Mouse (Mus musculus) liver, embryonic 13.5 days (tissue): ENCODE data around the gene Dlgap3. TPM values are rescaled to one million over a fixed set of nuclear protein-coding genes. Genes with fewer than 3 reads are reported as not detected.

Experiments
- ATAC-seq: fragments of 200-750 bp; cut with Nextera tagmentation; 2 replicates; pipeline ENCODE4 v1.8.0; 2017; ENCODE audit warnings: low read depth, mild to moderate bottlenecking, moderate number of reproducible peaks, moderate library complexity
- DNase-seq: peaks from one replicate; pipeline ENCODE4 v3.0.0; 2022
- H3K27ac ChIP-seq: fragments of 300-500 bp; sonication (generic); 2 replicates; pipeline ENCODE4 v1.5.1; 2015; ENCODE audit warnings: moderate library complexity, mild to moderate bottlenecking, inconsistent platforms
- H3K27me3 ChIP-seq: fragments of 300-500 bp; sonication (generic); 2 replicates; pipeline ENCODE4 v1.6.1; 2015; ENCODE audit warnings: mild to moderate bottlenecking, inconsistent platforms
- H3K36me3 ChIP-seq: fragments of 300-500 bp; sonication (generic); 2 replicates; pipeline ENCODE4 v1.6.1; 2015; ENCODE audit warnings: mild to moderate bottlenecking, inconsistent platforms
- H3K4me1 ChIP-seq: fragments of 300-500 bp; sonication (generic); replicated peaks from 2 replicates; pipeline ENCODE4 v1.6.1; 2015; ENCODE audit warnings: inconsistent platforms
- H3K4me2 ChIP-seq: fragments of 300-500 bp; sonication (generic); 2 replicates; pipeline ENCODE4 v1.6.1; 2015; ENCODE audit warnings: inconsistent platforms, mild to moderate bottlenecking, moderate library complexity
- H3K4me3 ChIP-seq: fragments of 300-500 bp; sonication (generic); replicated peaks from 2 replicates; pipeline ENCODE4 v1.5.1; 2015; ENCODE audit warnings: mild to moderate bottlenecking, inconsistent platforms
- H3K9ac ChIP-seq: fragments of 300-500 bp; sonication (generic); 2 replicates; pipeline ENCODE4 v1.6.1; 2015; ENCODE audit warnings: mild to moderate bottlenecking, inconsistent platforms
- H3K9me3 ChIP-seq: fragments of 300-500 bp; sonication (generic); replicated peaks from 2 replicates; pipeline ENCODE4 v1.6.1; 2016; ENCODE audit warnings: inconsistent platforms
- WGBS: fragments of 180-500 bp; shearing (Covaris S2); methylation state at CpG from one replicate; pipeline ENCODE4 v1.1.7; 2015; ENCODE audit not compliant: insufficient replicate concordance; 5-methylcytosine and 5-hydroxymethylcytosine counted together
- polyA plus RNA-seq: library from polyadenylated mRNA; unstranded; fragments of >200 nt; fragmentation: Nextera tagmentation; extraction: Ambion mirVana; gene quantifications from 2 replicates; pipeline ENCODE4 v1.2.1, GENCODE M21; 2015

The Dlgap3 gene
- polyA plus RNA-seq, 1 experiment from 2014 or later: 0.17 TPM

GRCm38 (mm10) chr4:127279241-127279640, 110.2 kb downstream of the Dlgap3 start:
- H3K4me1 ChIP-seq: no peaks in the 10 kb centered on the region
- no peak overlapping the region for H3K27ac ChIP-seq
- WGBS: 74% methylated on average over 9 of the region's 9 CpGs
- H3K36me3 ChIP-seq: no peaks in the 10 kb centered on the region
- no peak for ATAC-seq
- no peak for DNase-seq
- H3K9me3 ChIP-seq: no peaks in the 10 kb centered on the region
- H3K4me3 ChIP-seq: no peak overlapping the region
- H3K4me2 ChIP-seq: no peak overlapping the region
- H3K9ac ChIP-seq: no peak overlapping the region
- no peaks in the 10 kb centered on the region for H3K27me3 ChIP-seq

Other genes starting within 250 kb of the Dlgap3 start
- gene Zmym4, start 201.1 kb upstream of the Dlgap3 start, polyA plus RNA-seq: 4.0 and 4.4 TPM in 2 replicates
- 35.2 and 39.2 TPM in 2 replicates for gene Sfpq, start 147.9 kb upstream of the Dlgap3 start, polyA plus RNA-seq
- 10.4 and 14.6 TPM in 2 replicates for gene Zmym1, start 108.1 kb upstream of the Dlgap3 start, polyA plus RNA-seq
- gene Zmym6, start 91.8 kb upstream of the Dlgap3 start, polyA plus RNA-seq: 3.4 and 5.0 TPM in 2 replicates
- 6.8 and 7.8 TPM in 2 replicates for gene Tmem35b, start 45.5 kb upstream of the Dlgap3 start, polyA plus RNA-seq
- gene Smim12, start 74.6 kb downstream of the Dlgap3 start, polyA plus RNA-seq: 29.1 and 33.0 TPM in 2 replicates
- gene Gja4, start 144.8 kb downstream of the Dlgap3 start, polyA plus RNA-seq: 2.6 and 2.8 TPM in 2 replicates
- 0.08 and 0.09 TPM in 2 replicates for gene Gjb3, start 161.6 kb downstream of the Dlgap3 start, polyA plus RNA-seq
- not detected in 2 replicates for gene Gjb4, start 184.9 kb downstream of the Dlgap3 start, polyA plus RNA-seq
- 0.06 and 0.19 TPM in 2 replicates for gene Gjb5, start 189.0 kb downstream of the Dlgap3 start, polyA plus RNA-seq